Mouse (Mus musculus) layer of hippocampus, postnatal 25 days (tissue): Measurements from ENCODE around the gene Kazn. TPM values are rescaled to one million over a fixed set of nuclear protein-coding genes. Genes with fewer than 3 reads are reported as not detected.
A peak's percentile ranks its signal among the peaks of the same experiment; 100 is the strongest.

Source experiments
- DNase-seq, 2 experiments: peaks; one replicate each; pipeline ENCODE4 v3.0.0; 2022; ENCODE audit warnings: mixed read lengths in 2 of 2, low spot score in 1 of 2; ENCODE audit errors: extremely low spot score in 1 of 2
- total RNA-seq, 2 experiments: library from RNA; stranded (reverse); gene quantifications; 2 replicates each; pipeline ENCODE4 v1.2.3; 2021

The Kazn gene
- total RNA-seq, 2 experiments from 2014 or later, result 47.6 to 50.8 TPM

GRCm38 (mm10) chr4:142168352-142168751 lies 70.8 kb downstream of the Kazn start:
- DNase-seq, result no peak

- no peak for DNase-seq
These were observed 73.1 kb downstream of the Kazn start for GRCm38 (mm10) chr4:142165835-142166701.

- DNase-seq, result no peak
These were observed 73.8 kb downstream of the Kazn start for GRCm38 (mm10) chr4:142165363-142165762.

GRCm38 (mm10) chr4:142164386-142164785 lies 74.8 kb downstream of the Kazn start:
- no peak for DNase-seq

DNA sequence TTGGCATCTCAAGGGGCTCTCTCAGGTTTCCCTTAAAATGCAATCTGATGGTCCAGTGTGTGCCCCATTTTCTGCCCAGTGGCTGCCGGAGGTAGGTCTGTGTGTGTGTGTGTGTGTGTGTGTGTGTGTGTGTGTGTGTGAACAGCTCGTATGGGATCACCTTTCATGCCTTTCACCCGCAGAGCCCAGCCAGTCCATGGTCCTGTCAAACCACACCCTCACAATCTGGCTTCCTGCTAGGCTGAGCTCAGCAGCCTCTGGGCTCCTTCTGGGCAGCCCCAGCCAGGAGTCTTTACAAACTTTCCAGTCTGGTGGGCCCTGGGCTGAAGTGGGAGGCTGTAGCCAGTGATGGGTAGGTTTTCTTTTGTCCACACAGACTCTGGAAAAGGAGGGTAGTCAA lies 75.3 kb downstream of the Kazn start:
- no peak for DNase-seq

- DNase-seq, result no peak
These were observed 76.5 kb downstream of the Kazn start for GRCm38 (mm10) chr4:142162729-142163128.

- no peak for DNase-seq
These were observed 77.1 kb downstream of the Kazn start for GRCm38 (mm10) chr4:142162102-142162501.

- no peak for DNase-seq
These were observed 79.2 kb downstream of the Kazn start for GRCm38 (mm10) chr4:142160041-142160440.

DNA sequence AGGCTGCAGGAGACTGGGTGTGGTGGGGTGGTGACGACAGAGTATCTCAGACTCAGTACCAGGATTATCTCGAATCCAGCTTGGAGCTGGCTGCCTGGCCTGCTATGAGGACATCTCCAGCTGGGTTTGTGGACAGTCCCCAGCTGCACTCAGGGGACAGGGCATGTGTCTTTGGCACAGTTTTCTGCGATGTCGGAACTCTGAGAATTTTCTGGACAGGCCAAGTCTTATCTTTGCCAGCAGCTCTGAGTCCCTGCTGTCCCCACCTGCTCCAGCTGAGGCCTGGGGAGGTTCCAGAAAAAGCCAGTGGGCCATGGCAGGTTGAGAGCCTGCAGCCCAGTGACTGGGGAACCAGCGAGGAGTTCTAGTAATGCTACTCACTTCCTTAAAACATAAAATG lies 82.7 kb downstream of the Kazn start:
- DNase-seq, result no peak

- DNase-seq, result no peak
These were observed 85.0 kb downstream of the Kazn start for GRCm38 (mm10) chr4:142154246-142154645.

DNA sequence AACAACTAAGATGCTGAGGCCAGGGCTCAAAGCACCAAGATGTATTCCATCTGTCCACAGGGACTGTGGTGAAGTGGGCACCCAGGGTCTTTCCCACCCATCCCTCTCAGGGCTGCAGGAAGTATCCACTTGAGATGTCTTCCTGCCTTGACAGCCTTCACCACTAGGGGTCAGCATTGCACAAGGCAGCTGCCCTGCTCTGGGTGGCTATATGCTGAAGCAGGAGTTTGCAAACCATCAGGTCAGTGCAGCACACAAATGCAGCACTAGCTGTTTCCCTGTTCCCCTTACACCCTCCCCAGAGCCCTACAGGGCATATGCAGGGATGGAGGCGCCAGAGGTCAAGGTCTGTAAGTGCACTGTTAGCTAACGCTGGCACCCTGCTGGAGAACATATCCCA lies 85.7 kb downstream of the Kazn start:
- DNase-seq, result peak; percentile 87 to 97

DNA sequence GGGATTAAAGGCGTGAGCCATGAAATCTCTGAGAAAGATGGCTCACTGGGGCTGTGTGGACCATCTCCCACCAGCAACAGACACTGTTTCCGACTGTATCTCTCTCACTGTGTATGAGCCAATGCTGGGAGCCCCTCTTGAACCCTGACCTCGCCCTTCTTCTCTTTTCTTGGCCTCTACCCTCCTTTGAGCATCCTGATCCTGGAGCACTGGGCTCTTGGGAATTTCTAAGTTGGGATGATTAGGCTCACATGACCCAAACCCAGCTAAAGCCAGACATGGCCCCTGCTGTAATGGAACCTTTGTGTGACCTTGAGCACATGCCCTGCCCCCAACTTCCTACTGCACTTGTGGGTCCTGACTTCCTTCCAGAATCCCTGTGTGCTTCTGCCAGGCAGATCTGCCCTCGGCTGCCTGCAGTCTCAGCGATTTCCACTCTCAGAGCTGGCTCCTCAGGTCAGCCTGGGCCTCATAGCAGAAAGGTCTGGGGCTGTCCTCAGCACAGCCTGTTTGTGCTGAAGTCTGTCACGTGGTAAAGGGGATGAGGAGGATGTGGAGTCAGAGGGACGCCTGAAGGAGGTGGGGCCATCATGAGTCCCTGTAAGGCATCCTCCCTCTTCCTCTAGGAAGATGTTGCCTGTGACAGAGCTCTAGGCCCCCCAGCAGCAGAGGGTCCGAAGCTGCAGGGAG lies 86.3 kb downstream of the Kazn start:
- no peak for DNase-seq

DNA sequence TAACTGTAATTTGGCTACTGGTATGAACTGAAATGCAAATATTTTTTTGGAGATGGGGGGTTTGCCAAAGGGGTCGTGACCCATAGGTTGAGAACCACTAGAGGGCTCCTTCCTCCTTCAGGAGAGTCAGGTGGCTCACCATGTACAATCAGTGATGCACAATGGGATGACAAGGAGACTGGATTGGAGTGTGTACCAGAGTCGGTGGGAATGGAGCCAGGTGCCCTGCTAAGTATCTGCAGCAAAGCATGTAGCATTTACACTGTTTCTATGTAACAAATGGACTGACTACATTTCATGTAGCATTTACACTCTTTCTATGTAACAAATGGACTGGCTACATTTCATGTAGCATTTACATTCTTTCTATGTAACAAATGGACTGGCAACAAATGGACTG lies 89.1 kb downstream of the Kazn start:
- no peak for DNase-seq

GRCm38 (mm10) chr4:142149202-142149601 lies 90.0 kb downstream of the Kazn start:
- no peak for DNase-seq

- no peak for DNase-seq
These were observed 91.5 kb downstream of the Kazn start for GRCm38 (mm10) chr4:142147671-142148070.

DNA sequence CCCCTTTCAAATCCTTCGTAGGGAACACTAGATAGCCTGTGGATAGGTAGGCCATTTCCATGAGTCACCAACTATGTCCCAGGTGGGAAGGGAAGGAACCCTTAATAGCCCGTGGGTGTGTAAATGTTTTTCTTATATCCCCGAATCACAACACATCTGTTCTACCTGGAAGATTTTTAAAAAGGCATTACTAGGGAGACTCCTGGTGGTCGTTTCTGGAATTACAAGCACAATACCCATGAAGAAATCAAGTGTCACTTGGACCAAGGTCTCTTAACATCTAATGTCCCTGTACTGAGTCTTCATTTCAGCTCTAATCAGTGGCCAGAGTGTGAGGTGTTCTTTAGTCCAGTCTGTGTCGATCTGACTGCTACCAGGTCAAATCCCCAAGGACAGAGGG lies 95.1 kb downstream of the Kazn start:
- DNase-seq, result peak in 1 of 2 experiments; percentile 31

DNA sequence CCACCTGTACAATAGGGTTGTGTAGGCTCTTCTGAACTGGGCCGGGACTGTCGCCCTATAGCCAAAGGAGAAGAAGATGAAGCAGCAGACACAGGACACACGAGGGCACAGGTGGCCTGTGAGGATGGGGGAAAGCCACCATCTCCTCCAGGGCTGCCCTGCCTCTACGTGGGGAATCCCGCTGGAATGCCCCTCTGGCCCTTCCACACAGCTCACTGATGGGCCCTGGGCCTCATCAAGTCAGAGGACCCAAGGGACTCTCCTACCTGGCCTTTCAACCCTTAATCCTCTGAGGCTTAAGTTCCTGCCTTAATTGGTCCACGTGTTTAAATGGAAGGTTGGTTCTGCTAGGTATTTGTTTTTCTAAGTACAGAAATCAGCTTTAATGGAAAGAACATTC lies 95.9 kb downstream of the Kazn start:
- no peak for DNase-seq

GRCm38 (mm10) chr4:142139729-142140128 lies 99.5 kb downstream of the Kazn start:
- DNase-seq, result no peak

GRCm38 (mm10) chr4:142138356-142139099 lies 100.7 kb downstream of the Kazn start:
- no peak for DNase-seq

DNA sequence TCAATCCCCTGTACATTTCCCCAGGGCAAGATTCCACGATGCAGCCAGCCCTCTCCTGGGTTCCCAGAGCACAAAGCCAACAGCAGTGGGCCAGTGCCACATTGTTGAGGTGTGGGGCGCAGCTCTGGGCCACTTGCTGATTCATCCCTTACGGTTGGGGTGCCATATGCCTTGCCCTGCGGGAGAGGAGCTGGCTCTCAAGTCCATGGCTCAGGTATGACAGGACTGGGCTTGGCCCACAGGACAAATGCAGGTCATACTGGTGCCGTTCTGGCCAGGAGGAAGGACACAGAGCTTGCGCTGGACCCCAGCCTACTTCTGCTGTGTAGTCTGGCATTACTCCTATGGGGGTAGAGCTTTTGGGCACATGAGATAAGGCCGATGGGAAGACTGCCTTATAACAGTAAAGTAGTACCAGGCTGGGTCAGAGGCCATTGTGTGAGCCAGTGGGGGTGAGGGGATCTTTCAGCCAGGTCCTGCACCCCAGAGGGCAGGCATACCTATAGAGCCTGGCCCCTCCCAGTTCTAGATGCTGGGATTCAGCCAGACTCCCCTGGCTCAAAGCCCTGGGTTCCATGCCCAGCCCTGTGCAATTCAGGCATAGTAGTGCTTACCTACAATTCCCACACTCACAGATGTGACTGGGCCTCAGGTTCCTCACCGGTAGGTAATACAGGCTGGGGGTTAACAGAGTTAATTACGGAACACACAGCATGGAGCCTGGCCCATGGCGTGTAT lies 102.3 kb downstream of the Kazn start:
- no peak for DNase-seq
